Mouse (Mus musculus) embryonic fibroblast, embryonic 13.5 days (primary cell): ENCODE measurements around the gene Sept9.

Experiments
- CTCF ChIP-seq: IDR thresholded peaks from 2 replicates; pipeline ENCODE4 v1.5.1; 2011; ENCODE audit warnings: mild to moderate bottlenecking, control low read depth, low read length, moderate library complexity, borderline replicate concordance; ENCODE audit not compliant: insufficient read depth
- POLR2A ChIP-seq: IDR thresholded peaks from 2 replicates; pipeline ENCODE4 v1.6.1; 2011; ENCODE audit warnings: low read depth, mild to moderate bottlenecking, control low read depth, low read length, moderate library complexity

DNA sequence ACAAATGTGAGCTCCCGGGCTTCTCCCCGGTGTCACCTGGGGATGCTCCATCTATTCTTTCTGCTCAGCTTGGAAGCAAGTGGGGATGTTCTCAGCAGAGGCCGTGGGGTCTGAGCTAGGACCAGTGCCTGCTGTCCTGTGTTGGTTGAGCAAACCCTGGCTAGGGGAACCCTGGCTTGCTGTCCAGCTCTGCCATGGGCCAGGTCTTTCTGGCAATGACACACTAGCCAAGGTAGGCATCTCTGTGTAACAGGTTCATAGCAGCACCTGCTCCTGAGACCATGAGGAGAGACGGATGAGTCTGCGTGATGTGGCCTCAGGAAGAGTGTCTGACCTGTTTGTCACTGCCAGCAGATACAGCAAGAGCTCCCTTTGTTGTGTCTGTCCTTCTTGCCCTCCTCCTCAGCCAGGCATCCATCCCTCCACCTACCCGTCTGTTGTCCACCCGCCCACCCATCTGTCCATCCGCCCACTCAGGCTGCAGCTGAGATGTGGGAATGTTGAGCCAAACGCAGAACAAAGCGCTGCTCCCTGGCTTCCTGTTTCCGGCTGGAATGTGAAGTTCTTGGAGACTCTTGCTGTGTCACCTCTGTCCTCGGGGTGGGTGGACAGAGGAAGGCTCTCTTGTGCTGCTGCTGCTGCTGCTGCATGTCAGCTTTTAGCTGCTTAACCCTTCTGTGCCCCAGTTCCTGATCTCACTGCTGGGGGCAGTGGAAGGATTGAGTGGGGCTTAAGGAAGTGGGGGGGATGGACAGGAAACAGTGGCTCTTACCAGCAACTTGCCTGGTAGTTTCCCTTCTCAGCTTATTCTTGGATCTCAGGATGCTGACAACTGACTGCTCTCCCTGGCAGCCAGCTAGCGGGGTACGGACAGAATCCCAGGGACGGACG, 117.2 kb downstream of the Sept9 start:
- TF ChIP-seq POLR2A (no peak), CTCF (no peak)
